Mouse (Mus musculus): Measurements from ENCODE around the gene Cldn7.

- no peak for TF ChIP-seq POLR2A (IDR thresholded peaks at IDR 0.05; ENCODE audit: borderline replicate concordance, extremely low read depth, low read depth, low read length)
- TF ChIP-seq CTCF (IDR thresholded peaks at IDR 0.05; ENCODE audit: insufficient read depth, low read length), result no peak
Observed at GRCm38 (mm10) chr11:69998567-69999491, 34.2 kb downstream of the Cldn7 start.
